Mouse (Mus musculus): ENCODE measurements around the gene Atoh1. TPM values are rescaled to one million over a fixed set of nuclear protein-coding genes. Genes with fewer than 3 reads are reported as not detected.

Gene Atoh1
- not detected for polyA plus RNA-seq (2012; fragmentation: generic; extraction: Trizol)

DNA sequence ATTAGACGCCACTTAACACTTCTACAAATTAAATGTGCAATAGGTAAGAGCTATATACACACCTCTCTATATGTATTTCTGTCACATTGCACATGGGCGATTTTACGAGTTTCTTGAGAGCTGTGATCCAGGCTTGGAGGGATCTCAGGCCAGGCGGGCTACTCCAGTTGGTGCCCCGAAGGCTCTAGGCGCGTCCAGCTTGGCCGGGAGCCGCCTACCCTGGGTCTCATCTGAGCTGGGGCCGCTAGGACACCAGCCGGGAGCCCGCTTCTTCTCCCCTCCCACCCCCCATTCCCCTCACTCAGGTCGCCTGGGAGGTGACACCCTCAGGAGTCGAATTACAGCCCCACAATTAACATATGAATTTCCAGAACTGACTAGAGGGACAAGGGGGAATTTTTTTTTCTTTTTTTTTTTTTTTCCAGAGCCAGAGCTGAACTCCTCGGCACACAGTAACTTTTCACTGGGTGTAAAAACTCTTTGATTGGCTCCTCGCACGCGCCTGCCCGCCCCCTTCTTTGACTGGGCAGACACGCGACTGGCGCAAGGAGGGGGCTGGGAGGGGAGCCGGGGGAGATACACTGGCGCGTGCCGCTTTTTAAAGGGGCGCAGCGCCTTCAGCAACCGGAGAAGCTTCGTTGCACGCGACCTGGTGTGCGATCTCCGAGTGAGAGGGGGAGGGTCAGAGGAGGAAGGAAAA lies at the start of gene Atoh1:
Atoh1 (plus strand) TSS at position 627 of the 700 bp plus-strand sequence.
- no peak for TF ChIP-seq REST (IDR thresholded peaks at IDR 0.05; ENCODE audit: insufficient read depth, insufficient read length)
- no peak for TF ChIP-seq E2F4 (IDR thresholded peaks at IDR 0.05; ENCODE audit: insufficient read depth)
- no peak for TF ChIP-seq SRF (IDR thresholded peaks at IDR 0.05; ENCODE audit: control insufficient read depth, insufficient read length, low read depth)
- TF ChIP-seq MAX (IDR thresholded peaks at IDR 0.05; ENCODE audit: low read depth): no peak
- no peak for TF ChIP-seq USF1 (IDR thresholded peaks at IDR 0.05; ENCODE audit: low read depth)
- no peak for TF ChIP-seq MYOG (IDR thresholded peaks at IDR 0.05; ENCODE audit: control insufficient read depth in 1 of 3, insufficient read depth in 1 of 3, insufficient read length in 2 of 3, low read depth in 2 of 3)
- no peak for TF ChIP-seq TCF12 (IDR thresholded peaks at IDR 0.05; ENCODE audit: insufficient read depth, poor library complexity, severe bottlenecking)
- no peak for TF ChIP-seq POLR2A (IDR thresholded peaks at IDR 0.05; ENCODE audit: insufficient read length, low read depth)
- TF ChIP-seq CEBPB (IDR thresholded peaks at IDR 0.05; ENCODE audit: insufficient read depth, poor library complexity, severe bottlenecking): no peak
- no peaks in the 10 kb centered on the region for H3K79me2 ChIP-seq (ENCODE audit: control insufficient read depth, insufficient read depth)
- H3K4me3 ChIP-seq: no peak within 1 kb of the TSS
- peaks cover 9% of the 10 kb centered on the region for H3K27me3 ChIP-seq (ENCODE audit: control insufficient read depth, insufficient read depth, insufficient read length)
- H3ac ChIP-seq (ENCODE audit: control insufficient read depth, insufficient read length): no peak within 1 kb of the TSS
- peak within 1 kb of the TSS; percentile 42 for H3K4me2 ChIP-seq (ENCODE audit: low read depth)
- H3K36me3 ChIP-seq (ENCODE audit: control insufficient read depth, insufficient read depth): no peaks in the 10 kb centered on the region

GRCm38 (mm10) chr6:64683974-64684373 lies 45.0 kb upstream of the Atoh1 start:
- Histone ChIP-seq H3K36me3 (ENCODE audit: control insufficient read depth, insufficient read depth) (no peaks in the 10 kb centered on the region), H3K4me2 (ENCODE audit: low read depth) (no peak overlapping the region), H3K79me2 (ENCODE audit: control insufficient read depth, insufficient read depth) (no peaks in the 10 kb centered on the region), H3K4me3 (no peak overlapping the region), H3ac (ENCODE audit: control insufficient read depth, insufficient read length) (no peak overlapping the region), H3K27me3 (ENCODE audit: control insufficient read depth, insufficient read depth, insufficient read length) (no peaks in the 10 kb centered on the region)
- TF ChIP-seq POLR2A (IDR thresholded peaks at IDR 0.05; ENCODE audit: insufficient read length, low read depth) (no peak), SRF (IDR thresholded peaks at IDR 0.05; ENCODE audit: control insufficient read depth, insufficient read length, low read depth) (no peak), E2F4 (IDR thresholded peaks at IDR 0.05; ENCODE audit: insufficient read depth) (no peak), TCF12 (IDR thresholded peaks at IDR 0.05; ENCODE audit: insufficient read depth, poor library complexity, severe bottlenecking) (no peak), CEBPB (IDR thresholded peaks at IDR 0.05; ENCODE audit: insufficient read depth, poor library complexity, severe bottlenecking) (no peak), MYOG (IDR thresholded peaks at IDR 0.05; ENCODE audit: control insufficient read depth in 1 of 3, insufficient read depth in 1 of 3, insufficient read length in 2 of 3, low read depth in 2 of 3) (no peak), POLR2AphosphoS2 (IDR thresholded peaks at IDR 0.05; ENCODE audit: insufficient read length, low read depth) (no peak)

GRCm38 (mm10) chr6:64684973-64685372 lies 44.0 kb upstream of the Atoh1 start:
- H3K79me2 ChIP-seq (ENCODE audit: control insufficient read depth, insufficient read depth): no peaks in the 10 kb centered on the region
- H3K36me3 ChIP-seq (ENCODE audit: control insufficient read depth, insufficient read depth): no peaks in the 10 kb centered on the region
- H3K27me3 ChIP-seq (ENCODE audit: control insufficient read depth, insufficient read depth, insufficient read length): no peaks in the 10 kb centered on the region
- TF ChIP-seq MYOD1 (IDR thresholded peaks at IDR 0.05; ENCODE audit: control insufficient read depth in 1 of 3, insufficient read length in 2 of 3, low read depth in 2 of 3) (no peak), MYOG (IDR thresholded peaks at IDR 0.05; ENCODE audit: control insufficient read depth in 1 of 3, insufficient read depth in 1 of 3, insufficient read length in 2 of 3, low read depth in 2 of 3) (no peak), CEBPB (IDR thresholded peaks at IDR 0.05; ENCODE audit: insufficient read depth, poor library complexity, severe bottlenecking) (no peak), TCF3 (IDR thresholded peaks at IDR 0.05; ENCODE audit: insufficient read length, low read depth) (no peak), MAX (IDR thresholded peaks at IDR 0.05; ENCODE audit: low read depth) (no peak), TCF12 (IDR thresholded peaks at IDR 0.05; ENCODE audit: insufficient read depth, poor library complexity, severe bottlenecking) (no peak), POLR2A (IDR thresholded peaks at IDR 0.05; ENCODE audit: insufficient read length, low read depth) (no peak), REST (IDR thresholded peaks at IDR 0.05; ENCODE audit: insufficient read depth, insufficient read length) (no peak), E2F4 (IDR thresholded peaks at IDR 0.05; ENCODE audit: insufficient read depth) (no peak), SRF (IDR thresholded peaks at IDR 0.05; ENCODE audit: control insufficient read depth, insufficient read length, low read depth) (no peak)
- no peak overlapping the region for H3ac ChIP-seq (ENCODE audit: control insufficient read depth, insufficient read length)
- no peak overlapping the region for H3K4me3 ChIP-seq
- no peak overlapping the region for H3K4me2 ChIP-seq (ENCODE audit: low read depth)

DNA sequence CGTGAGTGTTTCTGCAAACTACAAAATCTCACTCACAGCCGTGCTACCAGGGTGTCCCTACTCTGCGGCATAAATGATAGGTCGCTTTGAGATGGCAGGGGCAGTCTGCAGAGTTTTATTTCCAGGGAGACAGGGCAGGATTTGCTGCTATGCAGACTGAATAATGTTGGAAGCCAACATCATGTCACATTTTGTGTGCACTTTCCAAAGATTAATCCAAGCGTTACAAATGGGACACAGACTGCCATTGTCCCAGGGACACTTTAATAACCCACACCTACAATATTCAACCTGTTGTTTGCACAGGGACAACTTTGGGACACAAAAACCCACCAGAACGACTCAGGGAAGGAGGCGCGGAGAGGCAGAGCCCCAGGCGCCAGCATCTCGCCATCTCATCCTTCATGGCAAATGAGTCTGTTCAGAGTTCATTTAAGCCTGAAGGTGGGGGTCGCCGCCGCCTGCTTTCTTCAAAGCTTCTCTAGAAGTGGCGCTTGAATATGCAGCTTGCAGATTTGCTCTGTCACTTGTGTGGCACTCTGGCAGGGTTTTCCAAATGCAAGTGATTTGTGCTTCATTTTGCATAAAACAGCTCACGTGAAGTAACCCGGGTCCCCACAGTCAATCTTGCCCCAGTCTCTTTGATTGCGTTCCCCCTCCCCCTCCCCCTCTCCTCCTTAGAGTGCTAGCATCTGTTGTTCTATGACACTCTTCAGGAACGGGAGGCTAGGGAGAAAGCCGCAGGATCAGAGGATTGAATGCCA lies 40.6 kb upstream of the Atoh1 start:
- Histone ChIP-seq H3ac (ENCODE audit: control insufficient read depth, insufficient read length) (no peak overlapping the region), H3K79me2 (ENCODE audit: control insufficient read depth, insufficient read depth) (no peaks in the 10 kb centered on the region), H3K36me3 (ENCODE audit: control insufficient read depth, insufficient read depth) (no peaks in the 10 kb centered on the region), H3K27me3 (ENCODE audit: control insufficient read depth, insufficient read depth, insufficient read length) (no peaks in the 10 kb centered on the region), H3K4me2 (ENCODE audit: low read depth) (no peak overlapping the region), H3K4me3 (no peak overlapping the region)
- TF ChIP-seq MYOG (IDR thresholded peaks at IDR 0.05; ENCODE audit: control insufficient read depth in 1 of 3, insufficient read depth in 1 of 3, insufficient read length in 2 of 3, low read depth in 2 of 3): no peak

DNA sequence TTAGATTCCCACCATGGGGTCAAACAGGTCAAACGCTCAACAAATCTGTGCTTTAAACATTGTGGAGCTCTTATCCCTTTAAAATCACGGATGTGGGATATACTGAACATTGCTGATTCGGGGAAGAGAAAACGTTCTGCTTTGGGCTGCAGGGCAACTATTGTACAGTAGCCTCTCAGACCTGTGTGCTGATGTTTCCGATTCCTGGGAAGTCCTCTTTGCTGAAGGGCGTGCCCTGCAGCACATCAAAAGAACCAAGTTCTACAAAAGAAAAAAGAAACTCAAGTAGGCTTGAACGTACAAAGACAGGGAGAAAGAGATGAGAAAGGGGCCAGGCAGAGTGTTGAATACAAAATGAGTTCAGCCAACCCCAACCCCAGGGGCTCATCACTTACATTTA lies 34.2 kb upstream of the Atoh1 start:
- H3K36me3 ChIP-seq (ENCODE audit: control insufficient read depth, insufficient read depth): no peaks in the 10 kb centered on the region
- H3K27me3 ChIP-seq (ENCODE audit: control insufficient read depth, insufficient read depth, insufficient read length): no peaks in the 10 kb centered on the region
- H3K79me2 ChIP-seq (ENCODE audit: control insufficient read depth, insufficient read depth): no peaks in the 10 kb centered on the region
- TF ChIP-seq SRF (IDR thresholded peaks at IDR 0.05; ENCODE audit: control insufficient read depth, insufficient read length, low read depth) (no peak), REST (IDR thresholded peaks at IDR 0.05; ENCODE audit: insufficient read depth, insufficient read length) (no peak), E2F4 (IDR thresholded peaks at IDR 0.05; ENCODE audit: insufficient read depth) (no peak), TCF12 (IDR thresholded peaks at IDR 0.05; ENCODE audit: insufficient read depth, poor library complexity, severe bottlenecking) (no peak), MAX (IDR thresholded peaks at IDR 0.05; ENCODE audit: low read depth) (no peak), POLR2A (IDR thresholded peaks at IDR 0.05; ENCODE audit: insufficient read length, low read depth) (no peak), CEBPB (IDR thresholded peaks at IDR 0.05; ENCODE audit: insufficient read depth, poor library complexity, severe bottlenecking) (no peak), TCF3 (IDR thresholded peaks at IDR 0.05; ENCODE audit: insufficient read length, low read depth) (no peak), MYOD1 (IDR thresholded peaks at IDR 0.05; ENCODE audit: control insufficient read depth in 1 of 3, insufficient read length in 2 of 3, low read depth in 2 of 3) (no peak), USF1 (IDR thresholded peaks at IDR 0.05; ENCODE audit: low read depth) (no peak), POLR2AphosphoS2 (IDR thresholded peaks at IDR 0.05; ENCODE audit: insufficient read length, low read depth) (no peak)
- H3K4me2 ChIP-seq (ENCODE audit: low read depth): no peak overlapping the region
- no peak overlapping the region for H3ac ChIP-seq (ENCODE audit: control insufficient read depth, insufficient read length)
- no peak overlapping the region for H3K4me3 ChIP-seq

All from myocyte (in vitro differentiated cells).